Comparison of ENCODE assay signal across 8 mouse cellular contexts in the genomic region with DNA sequence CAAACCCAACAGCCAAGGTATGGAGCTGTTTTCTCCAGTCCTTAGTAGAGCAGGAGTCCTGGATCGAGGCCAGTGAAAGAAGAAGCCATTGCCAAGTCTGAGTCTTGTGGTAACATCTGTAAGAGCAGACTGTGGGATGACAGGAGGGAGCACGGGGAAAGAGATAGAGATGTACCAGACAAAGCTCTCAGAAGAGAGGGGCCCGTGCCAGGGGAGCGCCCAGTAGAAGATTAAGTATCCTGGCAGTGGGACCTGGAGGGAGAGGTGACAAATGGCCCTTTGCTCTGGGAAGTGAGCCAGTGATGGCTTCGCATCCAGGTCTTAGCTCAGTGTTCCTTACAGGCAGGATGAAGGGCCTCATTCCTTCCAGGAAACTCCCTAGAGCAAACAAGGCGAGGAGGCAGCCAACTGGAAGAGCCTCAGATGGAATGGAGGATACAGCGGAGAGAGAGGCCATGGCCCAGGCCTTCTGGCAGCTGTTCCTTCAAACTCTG.
A peak's percentile ranks its signal among the peaks of the same experiment; 100 is the strongest.
DNase-seq lines count a peak whose midpoint lies in the region; ATAC-seq lines count a peak whose summit lies in the region.

No protein-coding gene starts in this region.

- H3K9me3 ChIP-seq in embryonic facial prominence, embryonic 14.5 days (ENCODE audit: control insufficient read depth, low read length), result no peaks in the 10 kb centered on the region
- no peaks in the 10 kb centered on the region for H3K9me3 ChIP-seq in embryonic facial prominence, embryonic 10.5 days

- H3K4me1 ChIP-seq in embryonic facial prominence, embryonic 14.5 days (ENCODE audit: control insufficient read depth, insufficient read depth, low read length), result peaks cover 19% of the 10 kb centered on the region
- peaks cover 28% of the 10 kb centered on the region for H3K4me1 ChIP-seq in embryonic facial prominence, embryonic 10.5 days

- H3K4me2 ChIP-seq in embryonic facial prominence, embryonic 14.5 days (ENCODE audit: low read depth, low read length), result no peak overlapping the region

- H3K27ac ChIP-seq in embryonic facial prominence, embryonic 14.5 days (replicated peaks; ENCODE audit: low read depth, low read length), result no peak overlapping the region
- H3K27ac ChIP-seq in embryonic facial prominence, embryonic 10.5 days (replicated peaks), result no peak overlapping the region

- peak; percentile 91 for DNase-seq in embryonic facial prominence, embryonic 14.5 days (ENCODE audit: low spot score)
- DNase-seq in embryonic facial prominence, embryonic 10.5 days (ENCODE audit: low spot score), result no peak
- peak; percentile 64 to 78 for DNase-seq in adrenal gland, postnatal 36 days
- DNase-seq in gonadal fat pad, adult 2 months (ENCODE audit: low read depth), result peak; percentile 72
- peak; percentile 69 to 73 for DNase-seq in kidney, postnatal 36 days
- peak; percentile 69 for DNase-seq in testis, postnatal 14 days (ENCODE audit: low spot score)
- DNase-seq in right cerebral cortex, postnatal 25 days, result no peak
- no peak for DNase-seq in spleen, postnatal 4 days (ENCODE audit: low spot score in 2 of 2)

- no peak overlapping the region for H3K4me3 ChIP-seq in embryonic facial prominence, embryonic 14.5 days (ENCODE audit: low read depth, low read length)
- H3K4me3 ChIP-seq in embryonic facial prominence, embryonic 10.5 days, result no peak overlapping the region

- peak; percentile 60 for ATAC-seq in embryonic facial prominence, embryonic 14.5 days (ENCODE audit: low read depth)

- no peak overlapping the region for H3K9ac ChIP-seq in embryonic facial prominence, embryonic 14.5 days (ENCODE audit: low read depth, low read length)

- WGBS in embryonic facial prominence, embryonic 14.5 days, result 50% methylated on average over 7 of the region's 7 CpGs
- 92% methylated on average over 7 of the region's 7 CpGs for WGBS in embryonic facial prominence, embryonic 10.5 days

- no peaks in the 10 kb centered on the region for H3K36me3 ChIP-seq in embryonic facial prominence, embryonic 14.5 days (ENCODE audit: control insufficient read depth, insufficient read depth, low read length)
- no peaks in the 10 kb centered on the region for H3K36me3 ChIP-seq in embryonic facial prominence, embryonic 10.5 days (replicated peaks)

- no peaks in the 10 kb centered on the region for H3K27me3 ChIP-seq in embryonic facial prominence, embryonic 14.5 days (replicated peaks; ENCODE audit: control insufficient read depth, insufficient read depth, low read length)
- H3K27me3 ChIP-seq in embryonic facial prominence, embryonic 10.5 days (replicated peaks; ENCODE audit: low read depth, poor library complexity, severe bottlenecking), result no peaks in the 10 kb centered on the region

Comparison
In these comparisons a context has a peak if more than half of its experiments do, and no peak if none do; other contexts are left out.
1. DNase-seq: peak in embryonic facial prominence, embryonic 14.5 days (single experiment), adrenal gland, postnatal 36 days (2 of 2), gonadal fat pad, adult 2 months (single experiment), kidney, postnatal 36 days (2 of 2) and testis, postnatal 14 days (single experiment); none in embryonic facial prominence, embryonic 10.5 days (single experiment), right cerebral cortex, postnatal 25 days (single experiment) and spleen, postnatal 4 days (0 of 2).